ENCODE assay signal across 8 mouse cellular contexts in genomic region chr19:21104462-21104936, GRCm38 (mm10).
A peak's percentile ranks its signal among the peaks of the same experiment; 100 is the strongest.
DNase-seq lines count a peak whose midpoint lies in the region; ATAC-seq lines count a peak whose summit lies in the region.

No protein-coding gene starts in this region.

- 69% methylated on average over 8 of the region's 8 CpGs for WGBS in heart, embryonic 10.5 days
- 75% methylated on average over 8 of the region's 8 CpGs for WGBS in intestine, embryonic 16.5 days

- H3K4me3 ChIP-seq in heart, embryonic 10.5 days, result no peak overlapping the region
- H3K4me3 ChIP-seq in intestine, embryonic 16.5 days (ENCODE audit: low read length), result no peak overlapping the region

- H3K4me2 ChIP-seq in intestine, embryonic 16.5 days (ENCODE audit: low read depth, low read length), result no peak overlapping the region

- H3K27ac ChIP-seq in heart, embryonic 10.5 days, result no peak overlapping the region
- peak overlapping the region; percentile 33; the same call in 1 of the 2 replicates for H3K27ac ChIP-seq in intestine, embryonic 16.5 days (ENCODE audit: low read length)

- intact Hi-C loops in heart, postnatal 10 days (cut with DNase I), result no loop called here

- no peak overlapping the region for H3K9ac ChIP-seq in intestine, embryonic 16.5 days (ENCODE audit: low read depth, low read length)

- no peaks in the 10 kb centered on the region for H3K9me3 ChIP-seq in heart, embryonic 10.5 days
- no peaks in the 10 kb centered on the region for H3K9me3 ChIP-seq in intestine, embryonic 16.5 days (ENCODE audit: control insufficient read depth, low read length)

- DNase-seq in heart, postnatal 10 days, result peak; percentile 5 to 15
- no peak for DNase-seq in heart, embryonic 10.5 days (ENCODE audit: low spot score)
- DNase-seq in adrenal gland, adult (ENCODE audit: inconsistent age in 2 of 2, low spot score in 1 of 2), result peak; percentile 82 to 94
- DNase-seq in monocyte, adult 2 months (ENCODE audit: low read depth in 1 of 2, low spot score in 2 of 2), result peak; percentile 65 to 71
- DNase-seq in right cerebral cortex, postnatal 14 days, result no peak
- DNase-seq in right cerebral cortex, postnatal 4 days, result no peak
- no peak for DNase-seq in frontal cortex, postnatal 10 days (ENCODE audit: low spot score in 2 of 2)

- ATAC-seq in intestine, embryonic 16.5 days, result peak; percentile 24

- H3K27me3 ChIP-seq in heart, embryonic 10.5 days (ENCODE audit: insufficient read depth, poor library complexity, severe bottlenecking), result no peaks in the 10 kb centered on the region
- H3K27me3 ChIP-seq in intestine, embryonic 16.5 days (replicated peaks; ENCODE audit: control insufficient read depth, insufficient read depth, low read length), result no peaks in the 10 kb centered on the region

- H3K36me3 ChIP-seq in heart, embryonic 10.5 days, result no peaks in the 10 kb centered on the region
- no peaks in the 10 kb centered on the region for H3K36me3 ChIP-seq in intestine, embryonic 16.5 days (ENCODE audit: control insufficient read depth, insufficient read depth, low read length)

- peaks cover 10% of the 10 kb centered on the region; the same call in 1 of the 2 replicates for H3K4me1 ChIP-seq in heart, embryonic 10.5 days
- peaks cover 27% of the 10 kb centered on the region for H3K4me1 ChIP-seq in intestine, embryonic 16.5 days (ENCODE audit: control insufficient read depth, insufficient read depth, low read length)

Comparison
In these comparisons a context has a peak if more than half of its experiments do, and no peak if none do; other contexts are left out.
1. DNase-seq: peak in heart, postnatal 10 days (2 of 2), adrenal gland, adult (2 of 2) and monocyte, adult 2 months (2 of 2); none in heart, embryonic 10.5 days (single experiment), right cerebral cortex, postnatal 14 days (single experiment), right cerebral cortex, postnatal 4 days (single experiment) and frontal cortex, postnatal 10 days (0 of 2).